Mouse (Mus musculus): ENCODE measurements around the gene Akt1.

Akt1 gene

DNA sequence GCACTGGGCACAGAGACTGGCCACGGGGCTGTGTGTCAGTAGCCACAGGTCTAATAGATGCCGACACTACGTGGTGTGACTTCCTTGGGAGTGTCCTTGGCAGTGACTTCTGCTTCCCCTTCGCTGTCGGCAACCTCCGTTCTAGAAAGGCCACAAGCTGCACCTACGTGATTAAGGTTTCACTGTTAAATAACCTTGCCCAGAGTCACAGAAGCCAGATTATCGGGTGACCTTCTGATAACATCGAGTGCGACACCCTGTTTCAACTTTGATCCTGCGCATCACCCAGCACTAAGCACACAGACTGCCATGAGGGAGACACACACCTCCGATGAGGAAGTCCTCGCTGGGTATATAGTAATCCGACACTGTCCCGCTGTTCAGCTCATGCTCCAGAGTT is 13.8 kb upstream of the Akt1 start:
- peak; percentile 96 for DNase-seq (ENCODE audit: extremely low read depth, low read depth)

- no peak for DNase-seq (ENCODE audit: extremely low read depth, low read depth)
These were observed 8.7 kb upstream of the Akt1 start for GRCm38 (mm10) chr12:112683351-112683750.

DNA sequence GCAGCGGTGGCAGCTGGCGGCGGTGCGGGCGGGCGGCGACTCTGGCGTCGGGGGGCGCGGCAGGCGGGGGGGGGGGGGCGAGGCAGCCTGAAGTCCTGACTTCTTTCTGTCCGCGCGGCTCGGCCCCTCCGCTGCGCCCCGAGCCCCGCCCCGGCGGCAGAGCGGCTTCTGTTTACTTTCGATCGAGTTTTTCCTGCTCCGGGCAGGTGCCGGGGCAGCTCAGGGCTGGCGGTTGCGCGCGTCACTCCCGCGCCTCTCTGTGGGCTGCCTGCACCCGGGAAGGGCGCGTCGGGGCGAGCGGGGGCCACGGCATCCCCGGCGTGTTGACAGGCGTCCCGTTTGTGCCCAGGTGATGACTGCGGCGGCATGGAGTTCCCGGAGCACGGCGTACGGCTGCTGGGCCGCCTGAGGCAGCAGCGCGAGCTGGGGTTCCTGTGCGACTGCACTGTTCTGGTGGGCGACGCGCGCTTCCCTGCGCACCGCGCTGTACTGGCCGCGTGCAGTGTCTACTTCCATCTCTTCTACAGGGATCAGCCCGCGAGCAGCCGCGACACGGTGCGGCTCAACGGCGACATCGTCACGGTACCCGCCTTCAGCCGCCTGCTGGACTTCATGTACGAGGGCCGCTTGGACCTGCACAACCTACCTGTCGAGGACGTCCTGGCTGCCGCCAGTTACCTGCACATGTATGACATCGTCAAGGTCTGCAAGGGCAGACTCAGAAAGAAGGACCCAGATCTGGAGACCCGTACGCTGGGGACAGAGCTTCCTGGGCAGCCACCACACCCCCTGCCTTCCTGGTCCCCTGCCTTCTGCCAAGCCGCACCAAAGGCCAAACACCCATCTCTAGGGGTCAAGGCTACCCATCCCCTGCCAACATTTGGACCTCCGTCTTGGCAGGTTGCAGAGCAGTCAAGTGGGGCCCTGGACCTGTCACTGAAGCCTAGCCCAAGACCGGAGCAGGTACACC is 4.6 kb upstream of the Akt1 start:
- DNase-seq (ENCODE audit: extremely low read depth, low read depth): no peak

GRCm38 (mm10) chr12:112678555-112679026 is 3.9 kb upstream of the Akt1 start, which contains the start of gene Zbtb42:
Gene Zbtb42 (plus strand): TSS chr12:112678828.
- no peak for DNase-seq (ENCODE audit: extremely low read depth, low read depth)

- DNase-seq (ENCODE audit: extremely low read depth, low read depth): no peak
These were observed 3.4 kb upstream of the Akt1 start for GRCm38 (mm10) chr12:112677943-112678554.

- no peak for DNase-seq (ENCODE audit: extremely low read depth, low read depth)
These were observed 2.4 kb upstream of the Akt1 start for GRCm38 (mm10) chr12:112677076-112677475.

- DNase-seq (ENCODE audit: extremely low read depth, low read depth): peak; percentile 99
These were observed 756 bp upstream of the Akt1 start for GRCm38 (mm10) chr12:112675245-112676035.

DNA sequence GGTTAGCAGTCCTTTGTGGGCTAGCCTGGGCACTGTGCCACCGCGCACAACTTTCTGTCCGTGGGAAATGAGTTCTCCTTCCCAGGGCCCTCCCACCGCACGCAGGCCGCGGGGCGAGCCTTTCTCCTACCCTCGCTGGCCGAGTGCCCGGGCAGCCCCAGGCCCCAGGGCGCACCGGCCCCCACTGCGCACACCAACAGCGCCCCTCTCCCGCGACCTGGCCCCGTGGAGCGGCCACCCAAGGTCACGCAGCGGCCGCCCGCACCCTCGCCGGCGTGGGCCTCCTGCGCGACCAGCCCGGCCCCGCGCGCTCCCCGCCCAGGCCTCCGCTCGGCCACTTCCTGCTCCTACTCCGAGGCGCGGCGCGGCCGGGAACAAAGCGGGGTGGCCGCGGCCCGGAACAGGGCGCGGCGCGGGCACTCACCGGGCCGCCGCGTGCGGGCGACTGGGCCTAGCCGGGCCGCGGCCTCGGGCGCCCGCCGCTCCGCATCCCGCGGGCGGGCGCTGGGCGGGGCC is 1.1 kb downstream of the Akt1 start:
- DNase-seq (ENCODE audit: extremely low read depth, low read depth): no peak

GRCm38 (mm10) chr12:112672744-112673575 is 1.7 kb downstream of the Akt1 start:
- DNase-seq (ENCODE audit: extremely low read depth, low read depth): peak; percentile 79

GRCm38 (mm10) chr12:112671891-112672290 is 2.8 kb downstream of the Akt1 start:
- no peak for DNase-seq (ENCODE audit: extremely low read depth, low read depth)

- DNase-seq (ENCODE audit: extremely low read depth, low read depth): no peak
These were observed 3.8 kb downstream of the Akt1 start for GRCm38 (mm10) chr12:112670718-112671393.

DNA sequence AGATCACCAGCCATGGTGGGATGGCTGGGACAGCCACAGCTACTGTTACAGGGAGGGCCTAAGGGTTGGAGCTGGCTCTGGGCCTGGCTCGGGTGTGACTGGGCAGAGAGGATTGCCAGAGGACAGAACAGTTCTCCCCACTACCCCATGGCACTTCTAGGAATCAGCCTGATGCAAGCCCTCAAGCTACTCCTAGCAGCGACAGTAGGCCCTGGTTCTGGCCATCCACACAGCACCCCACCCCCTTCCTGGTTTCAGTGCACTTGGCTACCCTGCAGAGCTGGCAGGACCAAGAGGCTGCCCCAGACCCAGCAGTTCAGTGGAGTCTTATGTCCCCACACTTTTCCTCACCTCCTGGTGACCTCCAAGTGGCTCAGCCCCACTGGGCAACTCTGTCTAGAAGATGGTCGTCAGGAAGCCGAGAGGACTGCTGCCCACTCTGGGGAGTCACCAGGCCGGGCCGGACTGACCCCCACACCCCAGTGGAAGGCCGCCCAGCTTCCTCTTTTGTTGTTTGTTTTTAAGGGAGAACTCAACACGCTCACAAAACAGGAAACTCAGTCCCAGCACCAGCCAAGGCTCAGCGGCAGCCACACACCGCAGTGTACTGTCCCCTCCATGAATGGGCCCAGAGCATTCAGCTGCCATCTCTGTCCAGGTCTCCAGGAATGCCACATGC is 6.9 kb downstream of the Akt1 start:
- DNase-seq (ENCODE audit: extremely low read depth, low read depth): no peak

DNA sequence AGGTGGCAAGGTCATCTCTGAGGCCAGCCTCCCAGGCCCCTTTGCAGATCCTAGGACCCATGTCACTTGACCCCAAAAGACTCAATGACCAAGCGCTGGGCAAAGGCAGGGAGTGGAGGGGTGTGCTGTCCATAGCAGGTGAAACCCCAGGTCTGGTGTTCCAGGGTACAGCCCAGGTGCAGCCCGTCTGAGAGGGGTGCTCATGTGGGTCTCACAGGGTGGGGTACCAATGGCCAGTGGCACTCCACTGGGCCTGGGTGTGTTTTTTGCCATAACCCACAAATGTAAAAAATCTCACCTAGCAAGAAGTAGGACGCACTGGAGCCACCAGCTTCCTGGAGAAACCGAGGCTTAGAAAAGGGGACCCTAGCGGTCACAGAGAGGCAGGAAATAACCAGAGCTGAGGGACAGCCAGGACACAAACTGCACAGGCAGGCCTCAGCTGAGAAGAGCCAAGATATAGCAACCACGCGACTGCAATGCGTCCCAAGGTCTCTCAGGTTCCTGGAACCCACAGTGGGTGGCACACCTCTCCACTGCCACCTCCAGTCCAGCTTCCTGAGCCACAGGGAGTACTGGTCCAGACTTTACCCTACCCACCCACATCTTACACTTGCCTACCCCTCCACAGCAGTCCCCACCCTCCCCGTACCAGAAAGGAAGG is 8.7 kb downstream of the Akt1 start:
- no peak for DNase-seq (ENCODE audit: extremely low read depth, low read depth)

- no peak for DNase-seq (ENCODE audit: extremely low read depth, low read depth)
These were observed 9.2 kb downstream of the Akt1 start for GRCm38 (mm10) chr12:112665445-112665844.

- no peak for DNase-seq (ENCODE audit: extremely low read depth, low read depth)
These were observed 10.0 kb downstream of the Akt1 start for GRCm38 (mm10) chr12:112664656-112665055.

DNA sequence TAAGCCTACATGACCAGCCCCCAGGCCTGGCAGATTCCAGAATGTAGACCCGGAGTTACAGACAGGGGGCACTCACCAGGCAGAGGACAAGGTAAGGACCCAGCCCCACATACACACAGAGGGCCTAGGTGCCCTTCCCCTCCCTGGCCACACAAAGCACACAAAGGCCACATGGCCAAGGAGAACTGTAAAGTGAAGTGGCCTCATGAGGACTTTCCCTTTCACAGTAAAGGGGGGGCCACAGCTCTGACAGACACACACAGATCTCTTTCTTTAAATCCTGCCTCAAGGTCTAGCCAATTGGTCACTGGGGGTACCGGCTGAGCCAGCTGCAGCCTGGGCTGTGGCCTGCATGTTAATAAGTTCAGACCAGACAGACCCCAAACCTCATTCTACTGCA is 10.6 kb downstream of the Akt1 start:
- DNase-seq (ENCODE audit: extremely low read depth, low read depth): no peak

GRCm38 (mm10) chr12:112663716-112664115 is 11.0 kb downstream of the Akt1 start:
- no peak for DNase-seq (ENCODE audit: extremely low read depth, low read depth)

DNA sequence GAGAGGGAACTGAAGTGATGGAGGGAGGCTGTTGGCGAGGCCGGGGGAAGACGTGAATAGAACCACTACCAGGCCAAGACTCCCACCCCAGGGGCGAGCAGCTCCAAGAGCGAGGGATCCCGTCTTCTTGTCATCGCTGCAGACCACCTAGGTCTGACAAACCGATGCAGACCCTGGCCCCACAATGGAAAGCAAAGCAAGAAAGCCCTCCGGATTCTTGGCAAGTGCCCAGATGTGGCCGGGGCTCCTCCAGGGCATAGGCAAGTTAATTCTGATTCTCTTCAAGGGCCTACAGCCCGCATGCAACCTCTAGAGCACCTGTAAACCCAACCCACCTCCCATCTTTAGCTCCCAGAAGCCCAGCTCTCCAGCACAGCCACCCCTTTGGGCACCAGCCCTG is 11.4 kb downstream of the Akt1 start:
- no peak for DNase-seq (ENCODE audit: extremely low read depth, low read depth)

GRCm38 (mm10) chr12:112661851-112662250 is 12.8 kb downstream of the Akt1 start:
- DNase-seq (ENCODE audit: extremely low read depth, low read depth): no peak

All from MEL-GATA-1-ER (cell line).